Mouse (Mus musculus) G1E (cell line): ENCODE data around the gene Tmem184a.
A peak's percentile ranks its signal among the peaks of the same experiment; 100 is the strongest.

Experiments used
- CTCF ChIP-seq: IDR thresholded peaks from 2 replicates; pipeline ENCODE4 v1.5.1; 2012; ENCODE audit warnings: low read depth, low read length, inconsistent platforms, mixed read lengths
- GATA1 ChIP-seq: IDR thresholded peaks from 2 replicates; pipeline ENCODE4 v1.6.1; 2012; ENCODE audit warnings: borderline replicate concordance, low read length, inconsistent platforms, mixed read lengths
- GATA2 ChIP-seq: IDR thresholded peaks from 2 replicates; pipeline ENCODE4 v1.6.1; 2012; ENCODE audit warnings: low read depth, low read length, inconsistent platforms, borderline replicate concordance
- POLR2AphosphoS5 ChIP-seq: IDR thresholded peaks from 2 replicates; pipeline ENCODE4 v1.6.1; 2012; ENCODE audit warnings: low read depth, low read length, inconsistent platforms; ENCODE audit not compliant: insufficient replicate concordance
- TAL1 ChIP-seq: conservative IDR thresholded peaks from 2 replicates; pipeline ENCODE4 v1.6.1; 2012; ENCODE audit warnings: low read depth, low read length, inconsistent platforms, mixed read lengths

GRCm38 (mm10) chr5:139838476-139838892 is 18.8 kb upstream of the Tmem184a start:
- TF ChIP-seq CTCF (0 out of 2 replicates have a peak, but pooled peaks have one; percentile 8), TAL1 (no peak), POLR2AphosphoS5 (no peak), GATA1 (no peak), GATA2 (no peak)
